In the genomic region with DNA sequence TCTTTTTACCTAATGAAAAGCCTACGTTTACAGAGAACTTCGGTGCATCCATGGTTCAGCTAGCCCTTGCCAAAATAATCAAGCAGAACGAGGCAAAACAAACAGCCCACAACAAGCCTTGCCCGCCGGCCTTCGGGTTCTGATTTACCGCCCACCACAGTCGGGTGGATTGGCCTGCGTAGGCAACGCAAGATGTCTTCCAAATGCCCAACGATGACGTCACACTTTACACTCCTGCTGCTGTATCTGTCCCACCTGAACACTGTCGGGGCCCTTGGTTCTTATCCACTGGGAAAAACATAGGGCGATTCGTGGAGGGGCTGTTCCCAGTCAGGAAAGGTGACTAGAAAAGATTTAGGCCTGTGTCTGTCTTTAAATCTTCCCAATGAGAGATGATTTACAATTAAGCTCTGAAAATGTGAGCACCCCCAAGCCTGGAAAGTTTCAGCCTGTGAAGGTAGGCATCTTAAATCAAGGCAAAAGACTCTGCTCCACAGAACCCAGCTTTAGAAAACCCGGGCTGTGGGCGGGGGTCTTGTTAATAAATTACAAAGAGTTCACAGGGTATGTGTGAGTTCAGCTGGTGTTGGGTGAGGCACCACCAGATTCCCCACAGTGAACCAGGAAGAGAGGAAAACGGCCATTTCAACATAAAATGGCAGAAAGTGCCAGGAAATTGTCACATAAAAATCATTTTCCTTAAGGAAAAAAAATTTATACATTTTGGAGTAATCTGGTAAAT, we compare ENCODE assay signal across 23 mouse cellular contexts.
DNase-seq lines count a peak whose midpoint lies in the region; ATAC-seq and TF ChIP-seq lines count a peak whose summit lies in the region.
"Had no signal": no experiment of that assay in that cellular context is flagged by ENCODE, and none has a peak within 500 bp of the region (broad histone marks: within the 10 kb centered on the region; RNA-seq: fewer than 3 reads in every experiment).

No protein-coding gene starts in this region.

- no peak for TF ChIP-seq EP300 in stomach, postnatal 0 days (optimal IDR thresholded peaks at IDR 0.05)

- 44% methylated on average over 18 of the region's 18 CpGs for WGBS in kidney, embryonic 16.5 days
- 74% methylated on average over 18 of the region's 18 CpGs for WGBS in limb, embryonic 10.5 days
- WGBS in stomach, postnatal 0 days = 71% methylated on average over 18 of the region's 18 CpGs

- H3K27me3 ChIP-seq in kidney, embryonic 16.5 days (ENCODE audit: insufficient read depth, low read length) = no peaks in the 10 kb centered on the region
- no peaks in the 10 kb centered on the region for H3K27me3 ChIP-seq in limb, embryonic 10.5 days (ENCODE audit: low read depth, poor library complexity, severe bottlenecking)
- H3K27me3 ChIP-seq in stomach, postnatal 0 days (ENCODE audit: control insufficient read depth, insufficient read depth, low read length) = no peaks in the 10 kb centered on the region
- H3K27me3 ChIP-seq: embryonic facial prominence, embryonic 12.5 days; heart, embryonic 12.5 days had no signal

- peaks cover 16% of the 10 kb centered on the region for H3K4me1 ChIP-seq in kidney, embryonic 16.5 days (ENCODE audit: insufficient read depth, low read length)
- H3K4me1 ChIP-seq in limb, embryonic 10.5 days = peaks cover 50% of the 10 kb centered on the region
- H3K4me1 ChIP-seq in stomach, postnatal 0 days (replicated peaks; ENCODE audit: control insufficient read depth, insufficient read depth) = no peaks in the 10 kb centered on the region
- H3K4me1 ChIP-seq: forebrain, embryonic 12.5 days; heart, embryonic 12.5 days; hindbrain, embryonic 10.5 days had no signal

- DNase-seq in embryo, embryonic 11 days = peak; percentile 31
- DNase-seq in embryo, embryonic 10.5 days (ENCODE audit: low spot score) = no peak
- DNase-seq in kidney, postnatal 14 days = no peak
- peak; percentile 44 for DNase-seq in ES-CJ7 (ENCODE audit: low read depth, low spot score)
- no peak for DNase-seq in limb, embryonic 10.5 days (ENCODE audit: low spot score)
- no peak for DNase-seq in stomach, postnatal 0 days (ENCODE audit: low spot score)
- no peak for DNase-seq in layer of hippocampus, postnatal 10 days (ENCODE audit: low spot score in 2 of 2)
- DNase-seq: adrenal gland, postnatal 14 days; B cell, adult 2 months; cerebellum, adult 18-20 months; cerebellum, postnatal 10 days; gastrocnemius, postnatal 10 days; heart, adult 2 months had no signal

- no peak for TF ChIP-seq CTCF in stomach, postnatal 0 days (IDR thresholded peaks at IDR 0.05; ENCODE audit: low read depth)

- H3K27ac ChIP-seq in kidney, embryonic 16.5 days (ENCODE audit: low read length) = peak overlapping the region; percentile 54
- H3K27ac ChIP-seq in limb, embryonic 10.5 days = peak overlapping the region; percentile 68
- no peak overlapping the region for H3K27ac ChIP-seq in stomach, postnatal 0 days (replicated peaks)
- H3K27ac ChIP-seq: embryonic facial prominence, embryonic 12.5 days; forebrain, embryonic 12.5 days; heart, adult 2 months; hindbrain, embryonic 10.5 days; hindbrain, embryonic 14.5 days had no signal

- H3K36me3 ChIP-seq in kidney, embryonic 16.5 days (ENCODE audit: insufficient read depth, low read length) = no peaks in the 10 kb centered on the region
- H3K36me3 ChIP-seq in limb, embryonic 10.5 days = no peaks in the 10 kb centered on the region
- no peaks in the 10 kb centered on the region for H3K36me3 ChIP-seq in stomach, postnatal 0 days (ENCODE audit: control insufficient read depth, insufficient read depth, low read length)
- H3K36me3 ChIP-seq: embryonic facial prominence, embryonic 12.5 days; forebrain, embryonic 12.5 days; G1E; heart, embryonic 12.5 days; hindbrain, embryonic 10.5 days had no signal

- H3K4me2 ChIP-seq in kidney, embryonic 16.5 days (replicated peaks; ENCODE audit: low read depth, low read length) = peak overlapping the region; percentile 12; the same call in 1 of the 2 replicates
- H3K4me2 ChIP-seq in stomach, postnatal 0 days (replicated peaks; ENCODE audit: low read depth) = no peak overlapping the region
- H3K4me2 ChIP-seq: embryonic facial prominence, embryonic 12.5 days; forebrain, embryonic 12.5 days; heart, embryonic 12.5 days; hindbrain, embryonic 14.5 days had no signal

- no peaks in the 10 kb centered on the region for H3K9me3 ChIP-seq in kidney, embryonic 16.5 days (ENCODE audit: low read length)
- H3K9me3 ChIP-seq in limb, embryonic 10.5 days (replicated peaks) = no peaks in the 10 kb centered on the region
- no peaks in the 10 kb centered on the region for H3K9me3 ChIP-seq in stomach, postnatal 0 days (ENCODE audit: control insufficient read depth, low read length)
- H3K9me3 ChIP-seq: embryonic facial prominence, embryonic 12.5 days; forebrain, embryonic 12.5 days; G1E; heart, embryonic 12.5 days; hindbrain, embryonic 10.5 days had no signal

- H3K9ac ChIP-seq in kidney, embryonic 16.5 days (replicated peaks; ENCODE audit: low read length) = no peak overlapping the region
- no peak overlapping the region for H3K9ac ChIP-seq in stomach, postnatal 0 days (ENCODE audit: low read length)
- H3K9ac ChIP-seq: embryonic facial prominence, embryonic 12.5 days; forebrain, embryonic 12.5 days; heart, embryonic 12.5 days; hindbrain, embryonic 14.5 days had no signal

- H3K4me3 ChIP-seq in kidney, embryonic 16.5 days (ENCODE audit: low read length) = no peak overlapping the region
- H3K4me3 ChIP-seq in limb, embryonic 10.5 days = no peak overlapping the region
- no peak overlapping the region for H3K4me3 ChIP-seq in stomach, postnatal 0 days (ENCODE audit: low read depth, low read length)
- H3K4me3 ChIP-seq: embryonic facial prominence, embryonic 12.5 days; forebrain, embryonic 12.5 days; heart, adult 2 months; heart, embryonic 12.5 days; hindbrain, embryonic 10.5 days had no signal

- no peak for ATAC-seq in kidney, embryonic 16.5 days (ENCODE audit: low FRiP score, low TSS enrichment)
- no peak for ATAC-seq in stomach, postnatal 0 days (ENCODE audit: low FRiP score, low TSS enrichment)
- ATAC-seq: activated CD4-positive, CD25-positive, alpha-beta regulatory T cell, adult 4 months; CD4-positive, CD25-positive, alpha-beta regulatory T cell, adult 4 months; forebrain, embryonic 16.5 days had no signal

Comparison
In these comparisons a context has a peak if more than half of its experiments do, and no peak if none do; other contexts are left out.
1. DNase-seq: peak in embryo, embryonic 11 days (single experiment) and ES-CJ7 (single experiment); none in embryo, embryonic 10.5 days (single experiment), kidney, postnatal 14 days (single experiment), limb, embryonic 10.5 days (single experiment), stomach, postnatal 0 days (single experiment) and layer of hippocampus, postnatal 10 days (0 of 2).